Mouse (Mus musculus) cerebellum, adult 2 months (tissue): Measurements from ENCODE around the gene Sel1l. TPM values are rescaled to one million over a fixed set of nuclear protein-coding genes. Genes with fewer than 3 reads are reported as not detected.

Experiments used
- DNase-seq, 2 experiments: peaks; one replicate each; pipeline ENCODE4 v3.0.0; 2021
- H3K27ac ChIP-seq: fragments of 200-500 bp; 2 replicates; pipeline ENCODE4 v1.5.1; 2012; ENCODE audit warnings: low read length, control low read depth, inconsistent platforms; ENCODE audit not compliant: insufficient read depth
- H3K27me3 ChIP-seq: fragments of 200-500 bp; 2 replicates; pipeline ENCODE4 v1.6.1; 2012; ENCODE audit warnings: inconsistent platforms, mild to moderate bottlenecking, low read length, moderate library complexity; ENCODE audit not compliant: control insufficient read depth, insufficient read depth
- H3K4me1 ChIP-seq: fragments of 200-500 bp; 2 replicates; pipeline ENCODE4 v1.6.1; 2011; ENCODE audit warnings: low read length; ENCODE audit not compliant: control insufficient read depth, insufficient read depth
- H3K4me3 ChIP-seq: fragments of 200-500 bp; replicated peaks from 2 replicates; pipeline ENCODE3; 2011; ENCODE audit warnings: mild to moderate bottlenecking, low read depth, low read length, control low read depth; ENCODE audit not compliant: insufficient read depth
- CTCF ChIP-seq: fragments of 200-500 bp; IDR thresholded peaks from 2 replicates; pipeline ENCODE4 v1.5.1; 2011; ENCODE audit warnings: low read depth, mild to moderate bottlenecking, control low read depth, low read length, moderate library complexity, borderline replicate concordance; ENCODE audit not compliant: insufficient read depth
- POLR2A ChIP-seq: fragments of 200-500 bp; IDR thresholded peaks from 2 replicates; pipeline ENCODE4 v1.6.1; 2011; ENCODE audit warnings: low read length, control low read depth, borderline replicate concordance; ENCODE audit not compliant: insufficient read depth
- WGBS: fragments of 180-500 bp; shearing (Covaris S2); methylation state at CpG from one replicate; pipeline ENCODE4 v1.1.7; 2018; 5-methylcytosine and 5-hydroxymethylcytosine counted together
- polyA plus RNA-seq: library from polyadenylated mRNA; depleted of rRNA; stranded (reverse); fragments of >200 nt; gene quantifications from 2 replicates; pipeline ENCODE4 v1.2.3, GENCODE M21; 2012; rRNA removed

The Sel1l gene
- polyA plus RNA-seq, result 84.1 and 87.1 TPM in 2 replicates

GRCm38 (mm10) chr12:91849045-91849467 is at the start of gene Sel1l:
Sel1l (minus strand) TSS chr12:91849157.
- H3K27ac ChIP-seq, result peak within 1 kb of the TSS; percentile 17; the same call in 1 of the 2 replicates
- TF ChIP-seq POLR2A (peak; percentile 81), CTCF (no peak)
- H3K27me3 ChIP-seq, result no peaks in the 10 kb centered on the region
- peak; percentile 98 to 99 for DNase-seq
- peak within 1 kb of the TSS; percentile 78 for H3K4me3 ChIP-seq
- H3K4me1 ChIP-seq, result no peaks in the 10 kb centered on the region
- WGBS, result under 1% methylated on average over 35 of the region's 35 CpGs

- WGBS, result 69% methylated on average over 9 of the region's 9 CpGs
- DNase-seq, result no peak
- no peaks in the 10 kb centered on the region for H3K27me3 ChIP-seq
- H3K4me1 ChIP-seq, result no peaks in the 10 kb centered on the region
- no peak overlapping the region for H3K4me3 ChIP-seq
- no peak for TF ChIP-seq CTCF
- TF ChIP-seq POLR2A, result no peak
- H3K27ac ChIP-seq, result no peak overlapping the region
Observed at GRCm38 (mm10) chr12:91892622-91893560, 43.9 kb upstream of the Sel1l start.

- DNase-seq, result no peak
- WGBS, result 82% methylated on average over 13 of the region's 13 CpGs
- TF ChIP-seq POLR2A (no peak), CTCF (no peak)
- H3K27ac ChIP-seq, result no peak overlapping the region
- no peak overlapping the region for H3K4me3 ChIP-seq
- H3K4me1 ChIP-seq, result no peaks in the 10 kb centered on the region
- H3K27me3 ChIP-seq, result no peaks in the 10 kb centered on the region
Observed at GRCm38 (mm10) chr12:91880431-91880830, 31.5 kb upstream of the Sel1l start.

- no peak overlapping the region for H3K27ac ChIP-seq
- H3K4me1 ChIP-seq, result no peaks in the 10 kb centered on the region
- TF ChIP-seq CTCF, result no peak
- TF ChIP-seq POLR2A, result no peak
- 86% methylated on average over 8 of the region's 8 CpGs for WGBS
- DNase-seq, result no peak
- H3K4me3 ChIP-seq, result no peak overlapping the region
- H3K27me3 ChIP-seq, result no peaks in the 10 kb centered on the region
Observed at GRCm38 (mm10) chr12:91878912-91879250, 29.9 kb upstream of the Sel1l start.

- Histone ChIP-seq H3K4me3 (no peak overlapping the region), H3K27me3 (no peaks in the 10 kb centered on the region), H3K27ac (no peak overlapping the region), H3K4me1 (no peaks in the 10 kb centered on the region)
- 75% methylated on average over 21 of the region's 21 CpGs for WGBS
- TF ChIP-seq CTCF (no peak), POLR2A (no peak)
- no peak for DNase-seq
Observed at GRCm38 (mm10) chr12:91878056-91878911, 29.3 kb upstream of the Sel1l start.

GRCm38 (mm10) chr12:91877646-91878045 is 28.7 kb upstream of the Sel1l start:
- Histone ChIP-seq H3K4me1 (no peaks in the 10 kb centered on the region), H3K4me3 (no peak overlapping the region), H3K27me3 (no peaks in the 10 kb centered on the region), H3K27ac (no peak overlapping the region)
- DNase-seq, result peak in 1 of 2 experiments; percentile 22
- WGBS, result 48% methylated on average over 5 of the region's 5 CpGs
- peak; percentile 49; the same call in 1 of the 2 replicates for TF ChIP-seq CTCF
- no peak for TF ChIP-seq POLR2A

GRCm38 (mm10) chr12:91870671-91871070 is 21.7 kb upstream of the Sel1l start:
- 81% methylated on average over 11 of the region's 11 CpGs for WGBS
- TF ChIP-seq CTCF, result no peak
- TF ChIP-seq POLR2A, result no peak
- H3K27me3 ChIP-seq, result no peaks in the 10 kb centered on the region; the same call in 1 of the 2 replicates
- no peak for DNase-seq
- no peak overlapping the region for H3K27ac ChIP-seq
- H3K4me1 ChIP-seq, result no peaks in the 10 kb centered on the region
- no peak overlapping the region for H3K4me3 ChIP-seq

- Histone ChIP-seq H3K27ac (no peak overlapping the region), H3K4me1 (no peaks in the 10 kb centered on the region), H3K4me3 (no peak overlapping the region), H3K27me3 (no peaks in the 10 kb centered on the region; the same call in 1 of the 2 replicates)
- DNase-seq, result no peak
- TF ChIP-seq POLR2A (no peak), CTCF (no peak)
- WGBS, result 76% methylated on average over 4 of the region's 4 CpGs
Observed at GRCm38 (mm10) chr12:91869352-91869751, 20.4 kb upstream of the Sel1l start.
